Mouse (Mus musculus) forebrain, embryonic 12.5 days (tissue): Measurements from ENCODE around the gene Abcg1. TPM values are rescaled to one million over a fixed set of nuclear protein-coding genes. Genes with fewer than 3 reads are reported as not detected.

Source experiments
- ATAC-seq: fragments of 200-750 bp; cut with Nextera tagmentation; 2 replicates; pipeline ENCODE4 v1.8.0; 2017; ENCODE audit warnings: moderate TSS enrichment; ENCODE audit not compliant: low FRiP score
- H3K27ac ChIP-seq: fragments of 300-500 bp; sonication (generic); 2 replicates; pipeline ENCODE4 v1.5.1; 2016; ENCODE audit warnings: mild to moderate bottlenecking
- H3K27me3 ChIP-seq: fragments of 300-500 bp; sonication (generic); 2 replicates; pipeline ENCODE4 v1.6.1; 2016; ENCODE audit warnings: mild to moderate bottlenecking
- H3K36me3 ChIP-seq: fragments of 300-500 bp; sonication (generic); replicated peaks from 2 replicates; pipeline ENCODE4 v1.6.1; 2016; ENCODE audit warnings: mild to moderate bottlenecking
- H3K4me1 ChIP-seq: fragments of 300-500 bp; sonication (generic); 2 replicates; pipeline ENCODE4 v1.6.1; 2016
- H3K4me2 ChIP-seq: fragments of 300-500 bp; sonication (generic); 2 replicates; pipeline ENCODE4 v1.6.1; 2016; ENCODE audit warnings: mild to moderate bottlenecking, moderate library complexity
- H3K4me3 ChIP-seq: fragments of 300-500 bp; sonication (generic); replicated peaks from 2 replicates; pipeline ENCODE4 v1.5.1; 2016; ENCODE audit warnings: mild to moderate bottlenecking
- H3K9ac ChIP-seq: fragments of 300-500 bp; sonication (generic); 2 replicates; pipeline ENCODE4 v1.6.1; 2016; ENCODE audit warnings: mild to moderate bottlenecking
- H3K9me3 ChIP-seq: fragments of 300-500 bp; sonication (generic); 2 replicates; pipeline ENCODE4 v1.6.1; 2016
- WGBS: fragments of 180-500 bp; shearing (Covaris S2); methylation state at CpG from one replicate; pipeline ENCODE4 v1.1.7; 2016; 5-methylcytosine and 5-hydroxymethylcytosine counted together
- polyA plus RNA-seq: library from polyadenylated mRNA; unstranded; fragments of >200 nt; fragmentation: Nextera tagmentation; extraction: Ambion mirVana; gene quantifications from 2 replicates; pipeline ENCODE4 v1.2.1, GENCODE M21; 2016

Abcg1 gene
- polyA plus RNA-seq, 1 experiment from 2014 or later: 16.2 TPM

DNA sequence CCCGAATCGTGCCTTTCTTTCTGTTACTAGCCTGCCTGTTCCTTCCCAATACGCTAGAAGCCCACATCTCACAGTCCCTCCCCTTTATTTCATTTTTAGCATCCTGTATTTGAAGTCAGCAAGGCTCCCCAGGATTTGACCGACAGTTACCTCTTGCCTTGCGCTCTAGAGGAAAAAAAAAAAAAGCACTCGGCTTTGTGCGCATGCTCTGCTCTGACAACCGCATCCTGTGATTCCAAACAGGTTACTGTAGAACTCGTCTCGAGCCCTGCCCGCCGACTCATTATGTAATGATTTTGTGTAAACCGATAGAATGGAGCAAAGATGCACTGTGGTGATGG, 1.2 kb downstream of the Abcg1 start:
- Histone ChIP-seq H3K27me3 (peaks cover 45% of the 10 kb centered on the region), H3K36me3 (no peaks in the 10 kb centered on the region), H3K4me2 (peak overlapping the region; percentile 79), H3K4me1 (peaks cover 41% of the 10 kb centered on the region), H3K9me3 (0 out of 2 replicates have a peak, but pooled peaks cover under 1% of the 10 kb centered on the region), H3K9ac (peak overlapping the region; percentile 59), H3K4me3 (peak overlapping the region; percentile 52), H3K27ac (peak overlapping the region; percentile 54)
- ATAC-seq: peak; percentile 19; the same call in 1 of the 2 replicates
- WGBS: 1% methylated on average over 13 of the region's 13 CpGs

DNA sequence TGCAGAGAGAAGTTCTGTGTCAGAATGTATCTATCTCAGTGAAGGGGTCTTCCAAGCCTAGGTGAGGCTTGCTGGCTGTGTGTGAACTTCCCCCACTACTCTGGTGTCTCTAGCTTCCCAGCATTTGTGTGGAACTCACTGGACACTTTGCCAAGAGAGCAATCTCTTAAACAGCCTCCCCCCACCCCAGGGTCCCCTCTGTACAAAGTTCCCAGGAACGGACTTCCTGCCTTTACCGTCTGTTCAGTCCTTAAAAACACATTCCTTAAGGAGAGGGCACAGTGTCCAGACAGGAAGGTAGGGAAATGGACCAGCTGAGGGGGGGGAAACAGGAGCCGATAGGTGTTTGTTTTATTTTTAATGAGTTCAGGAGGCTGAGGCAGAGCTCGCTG, 2.7 kb downstream of the Abcg1 start:
- peaks cover 41% of the 10 kb centered on the region for H3K27me3 ChIP-seq
- H3K4me1 ChIP-seq: peaks cover 41% of the 10 kb centered on the region
- H3K27ac ChIP-seq: no peak overlapping the region
- no peaks in the 10 kb centered on the region for H3K9me3 ChIP-seq
- H3K4me3 ChIP-seq: no peak overlapping the region
- H3K9ac ChIP-seq: no peak overlapping the region
- WGBS: 83% methylated on average over 4 of the region's 4 CpGs
- no peak for ATAC-seq
- no peaks in the 10 kb centered on the region; the same call in 1 of the 2 replicates for H3K36me3 ChIP-seq
- H3K4me2 ChIP-seq: no peak overlapping the region

DNA sequence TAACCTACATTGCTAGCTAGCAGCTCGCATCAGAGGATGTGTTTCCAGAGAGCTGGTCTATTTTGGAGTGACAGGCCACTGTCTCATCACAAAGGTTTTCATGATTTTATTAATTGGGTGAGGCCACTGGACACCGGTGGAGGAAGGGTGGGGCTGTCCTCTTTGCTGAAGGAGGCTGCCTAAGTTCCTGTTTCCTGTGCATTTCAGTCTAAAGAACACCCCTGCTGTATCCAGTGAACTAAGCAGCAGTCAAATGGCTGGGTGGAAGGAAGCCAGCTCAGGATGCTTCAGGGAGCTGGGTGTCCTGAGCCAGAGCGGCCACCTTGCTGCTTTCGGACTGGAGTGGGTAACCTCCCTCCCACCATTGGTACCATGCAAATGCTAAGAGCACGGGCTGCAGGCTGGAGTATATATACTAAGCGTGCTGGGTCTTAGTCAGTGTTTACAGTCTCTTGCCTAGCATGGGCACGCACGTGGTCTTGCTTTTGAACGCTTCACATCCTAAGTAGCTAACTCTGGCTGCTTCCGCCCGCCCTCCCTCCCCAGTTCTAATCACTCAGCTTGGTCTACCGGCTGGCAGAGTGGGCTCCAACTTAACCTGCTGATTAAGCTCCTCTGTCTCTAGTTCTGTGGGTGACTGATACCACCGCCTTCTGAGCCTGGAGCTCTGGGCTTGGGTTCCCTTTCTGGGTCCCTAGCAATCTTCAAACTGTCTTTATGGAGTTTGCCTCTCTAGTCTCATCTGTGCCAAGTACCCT, 3.3 kb downstream of the Abcg1 start:
- no peak overlapping the region for H3K27ac ChIP-seq
- H3K4me1 ChIP-seq: peaks cover 41% of the 10 kb centered on the region
- WGBS: 64% methylated on average over 13 of the region's 13 CpGs
- no peak overlapping the region for H3K4me3 ChIP-seq
- peaks cover 38% of the 10 kb centered on the region for H3K27me3 ChIP-seq
- H3K9ac ChIP-seq: no peak overlapping the region
- no peak for ATAC-seq
- H3K4me2 ChIP-seq: no peak overlapping the region
- H3K36me3 ChIP-seq: peaks cover 2% of the 10 kb centered on the region; the same call in 1 of the 2 replicates
- no peaks in the 10 kb centered on the region for H3K9me3 ChIP-seq

DNA sequence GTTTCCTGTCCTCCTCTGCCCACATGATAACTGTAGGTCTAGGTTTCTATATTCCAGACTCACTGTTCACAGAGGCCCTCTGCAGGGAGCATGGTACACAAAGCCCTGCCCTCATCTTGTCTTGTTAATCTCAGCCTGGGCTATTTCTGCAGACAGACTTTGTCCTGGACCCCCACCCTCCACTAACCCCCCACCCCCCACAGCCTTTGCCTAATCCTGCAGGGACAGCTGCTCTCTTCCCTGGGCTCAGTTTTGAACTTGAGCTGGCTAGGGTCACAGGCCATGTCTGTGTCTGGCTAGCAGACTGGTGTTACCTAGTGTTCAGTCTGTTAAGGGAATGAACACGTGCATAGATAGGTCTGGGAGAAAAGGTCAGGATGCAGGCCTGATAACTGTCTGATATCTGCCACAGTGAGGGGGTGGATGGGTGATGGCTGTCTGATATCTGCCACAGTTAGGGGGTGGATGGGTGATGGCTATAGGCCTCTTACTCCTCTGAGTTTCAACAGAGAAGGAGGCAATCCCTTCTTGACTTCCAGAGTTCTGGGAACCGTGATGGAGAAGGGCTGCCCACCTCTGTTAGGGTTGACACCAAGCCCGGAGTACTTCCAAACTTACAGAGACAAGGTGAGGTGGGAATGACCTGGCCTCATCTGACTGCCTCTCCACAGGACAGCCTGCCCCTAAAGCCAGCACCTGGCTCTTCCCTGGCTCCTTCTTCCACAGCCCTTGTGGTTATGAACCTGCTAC, 4.0 kb downstream of the Abcg1 start:
- no peak for ATAC-seq
- WGBS: 77% methylated on average over 3 of the region's 3 CpGs
- Histone ChIP-seq H3K4me3 (no peak overlapping the region), H3K9me3 (no peaks in the 10 kb centered on the region), H3K9ac (no peak overlapping the region), H3K36me3 (peaks cover 2% of the 10 kb centered on the region; the same call in 1 of the 2 replicates), H3K4me2 (no peak overlapping the region), H3K4me1 (peaks cover 41% of the 10 kb centered on the region), H3K27ac (no peak overlapping the region), H3K27me3 (peaks cover 34% of the 10 kb centered on the region)

DNA sequence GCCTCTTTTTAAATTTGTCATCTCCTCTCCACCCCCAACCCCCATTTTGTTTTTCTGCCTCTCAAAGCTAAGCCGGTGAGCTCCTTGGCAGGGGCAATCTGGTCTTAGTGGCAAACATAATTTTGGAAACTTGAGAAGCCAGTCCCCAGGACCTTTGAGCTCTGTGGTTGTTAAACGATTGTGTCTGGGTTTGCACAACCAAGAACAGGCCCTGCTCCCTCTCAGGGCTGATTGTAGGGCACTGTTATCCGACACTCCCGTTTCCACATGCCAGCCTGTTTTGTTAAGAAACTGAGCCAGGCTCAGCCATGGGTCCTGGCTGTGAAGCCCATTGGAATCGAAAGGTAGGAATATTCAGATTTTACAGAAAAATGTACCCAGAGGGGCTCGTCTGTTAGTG, 8.6 kb downstream of the Abcg1 start:
- Histone ChIP-seq H3K4me3 (no peak overlapping the region), H3K27ac (no peak overlapping the region), H3K4me2 (no peak overlapping the region), H3K9ac (no peak overlapping the region), H3K4me1 (peaks cover 26% of the 10 kb centered on the region), H3K27me3 (no peaks in the 10 kb centered on the region), H3K9me3 (no peaks in the 10 kb centered on the region), H3K36me3 (peaks cover 2% of the 10 kb centered on the region; the same call in 1 of the 2 replicates)
- WGBS: 80% methylated on average over 6 of the region's 6 CpGs
- ATAC-seq: no peak

DNA sequence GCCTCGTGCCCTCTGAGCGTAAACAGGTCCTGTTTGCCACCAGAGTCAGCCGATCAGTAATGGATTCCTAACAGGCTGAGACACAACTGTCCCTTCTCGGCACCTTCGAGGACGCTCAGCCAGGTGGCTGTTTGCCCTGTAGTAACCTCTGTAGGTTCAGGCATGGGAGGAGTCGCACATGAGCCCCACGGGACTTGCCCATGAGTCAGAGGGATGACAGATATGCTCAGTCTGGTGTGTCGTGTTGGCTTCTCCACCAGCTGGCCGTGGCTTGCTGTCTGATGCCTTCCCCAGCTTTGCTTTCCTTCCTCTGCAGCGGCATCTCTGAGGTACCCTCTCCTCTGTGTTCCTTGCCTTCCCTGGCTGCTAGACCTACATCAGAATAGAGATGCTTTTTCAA, 9.6 kb downstream of the Abcg1 start:
- Histone ChIP-seq H3K9me3 (no peaks in the 10 kb centered on the region), H3K27ac (no peak overlapping the region), H3K4me3 (no peak overlapping the region), H3K9ac (no peak overlapping the region), H3K27me3 (no peaks in the 10 kb centered on the region), H3K4me2 (no peak overlapping the region), H3K4me1 (peaks cover 33% of the 10 kb centered on the region), H3K36me3 (peaks cover 2% of the 10 kb centered on the region; the same call in 1 of the 2 replicates)
- ATAC-seq: no peak
- 86% methylated on average over 11 of the region's 11 CpGs for WGBS

DNA sequence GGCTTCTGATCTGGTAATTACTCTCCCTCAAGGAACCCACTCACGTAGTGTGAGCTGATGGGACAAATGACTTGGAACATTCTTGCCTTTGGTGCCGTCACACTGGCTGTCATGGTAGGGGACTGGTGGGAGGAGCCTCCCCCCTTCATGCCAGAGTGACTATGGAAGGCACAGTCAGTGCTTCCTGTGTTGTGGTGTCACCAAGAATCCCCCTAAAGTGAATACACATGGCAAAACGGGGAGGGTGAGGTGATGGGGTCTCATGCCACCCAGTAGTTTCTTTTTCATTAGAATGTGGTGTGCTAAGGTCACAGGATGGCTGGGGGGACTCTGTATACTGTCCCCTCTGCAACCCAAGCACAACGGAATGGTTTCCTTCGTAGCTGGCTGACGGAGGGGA, 11.6 kb downstream of the Abcg1 start:
- Histone ChIP-seq H3K4me3 (no peak overlapping the region), H3K27ac (no peak overlapping the region), H3K9ac (no peak overlapping the region), H3K27me3 (no peaks in the 10 kb centered on the region), H3K4me2 (no peak overlapping the region), H3K36me3 (peaks cover 2% of the 10 kb centered on the region; the same call in 1 of the 2 replicates), H3K9me3 (no peaks in the 10 kb centered on the region), H3K4me1 (peaks cover 54% of the 10 kb centered on the region)
- 78% methylated on average over 6 of the region's 6 CpGs for WGBS
- ATAC-seq: no peak

DNA sequence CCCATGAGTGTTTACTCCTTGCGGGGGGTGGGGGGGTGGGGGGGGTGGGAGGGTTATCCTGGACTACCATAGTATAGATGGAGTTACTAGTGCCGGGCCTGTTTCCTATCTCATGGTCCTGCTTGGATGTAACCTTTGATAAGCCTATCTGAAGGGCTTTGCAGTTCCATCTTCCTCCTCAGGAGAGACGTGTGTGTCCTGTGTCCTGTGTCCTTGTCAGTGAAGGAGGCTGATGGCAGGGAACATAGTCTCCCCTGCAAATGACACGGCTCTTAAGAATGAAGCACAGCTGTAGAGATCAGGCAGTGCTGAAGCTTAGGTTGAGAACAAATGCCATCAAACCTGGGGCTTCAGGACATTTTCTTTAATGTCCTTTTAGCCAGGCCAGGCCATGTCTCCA, 12.4 kb downstream of the Abcg1 start:
- no peak for ATAC-seq
- WGBS: 83% methylated on average over 4 of the region's 4 CpGs
- Histone ChIP-seq H3K9me3 (no peaks in the 10 kb centered on the region), H3K27ac (peak overlapping the region; percentile 81), H3K4me1 (peaks cover 61% of the 10 kb centered on the region), H3K4me3 (no peak overlapping the region), H3K36me3 (peaks cover 2% of the 10 kb centered on the region; the same call in 1 of the 2 replicates), H3K9ac (no peak overlapping the region), H3K4me2 (no peak overlapping the region), H3K27me3 (no peaks in the 10 kb centered on the region)

DNA sequence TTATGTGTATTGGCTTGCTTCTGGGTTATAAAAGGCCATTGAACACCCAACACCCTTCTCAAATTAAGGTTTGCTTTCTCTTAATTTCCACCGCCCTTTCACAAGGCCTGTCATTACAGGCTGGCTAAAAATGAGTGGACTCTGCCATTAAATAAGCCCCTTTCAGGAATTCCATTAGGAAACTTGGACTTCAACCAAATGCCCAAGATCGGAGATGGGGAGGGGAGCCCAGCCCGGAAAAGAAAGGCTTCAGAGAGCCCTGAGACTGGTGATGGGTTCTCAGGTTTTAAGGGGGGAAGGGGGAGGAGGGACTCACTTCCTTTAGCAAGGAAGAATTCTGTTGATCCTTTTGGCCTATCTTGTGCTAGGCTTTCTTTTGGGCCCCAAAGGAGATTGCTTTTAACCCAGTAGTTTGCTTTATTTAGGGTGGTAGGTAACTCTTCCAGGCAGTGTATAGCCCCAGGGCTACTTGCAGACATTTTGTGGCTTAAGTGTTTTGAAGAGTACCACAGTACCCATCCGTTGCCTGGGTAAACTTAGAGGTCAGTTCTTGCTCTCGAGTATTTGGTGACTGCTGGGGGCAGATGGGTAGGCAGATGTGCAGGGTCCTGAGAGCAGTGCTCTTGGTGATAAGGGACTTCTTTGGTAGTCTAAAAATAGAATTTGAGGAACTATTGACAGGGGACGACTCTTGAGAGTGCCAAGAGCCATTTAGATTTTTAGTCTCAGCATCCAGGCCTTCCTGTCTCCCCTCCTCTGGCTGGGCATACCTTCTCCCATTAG, 13.1 kb downstream of the Abcg1 start:
- Histone ChIP-seq H3K4me3 (no peak overlapping the region), H3K9me3 (no peaks in the 10 kb centered on the region), H3K27me3 (no peaks in the 10 kb centered on the region), H3K36me3 (no peaks in the 10 kb centered on the region), H3K4me1 (peaks cover 69% of the 10 kb centered on the region), H3K4me2 (no peak overlapping the region), H3K27ac (peak overlapping the region; percentile 81), H3K9ac (no peak overlapping the region)
- no peak for ATAC-seq
- WGBS: 52% methylated on average over 6 of the region's 6 CpGs

DNA sequence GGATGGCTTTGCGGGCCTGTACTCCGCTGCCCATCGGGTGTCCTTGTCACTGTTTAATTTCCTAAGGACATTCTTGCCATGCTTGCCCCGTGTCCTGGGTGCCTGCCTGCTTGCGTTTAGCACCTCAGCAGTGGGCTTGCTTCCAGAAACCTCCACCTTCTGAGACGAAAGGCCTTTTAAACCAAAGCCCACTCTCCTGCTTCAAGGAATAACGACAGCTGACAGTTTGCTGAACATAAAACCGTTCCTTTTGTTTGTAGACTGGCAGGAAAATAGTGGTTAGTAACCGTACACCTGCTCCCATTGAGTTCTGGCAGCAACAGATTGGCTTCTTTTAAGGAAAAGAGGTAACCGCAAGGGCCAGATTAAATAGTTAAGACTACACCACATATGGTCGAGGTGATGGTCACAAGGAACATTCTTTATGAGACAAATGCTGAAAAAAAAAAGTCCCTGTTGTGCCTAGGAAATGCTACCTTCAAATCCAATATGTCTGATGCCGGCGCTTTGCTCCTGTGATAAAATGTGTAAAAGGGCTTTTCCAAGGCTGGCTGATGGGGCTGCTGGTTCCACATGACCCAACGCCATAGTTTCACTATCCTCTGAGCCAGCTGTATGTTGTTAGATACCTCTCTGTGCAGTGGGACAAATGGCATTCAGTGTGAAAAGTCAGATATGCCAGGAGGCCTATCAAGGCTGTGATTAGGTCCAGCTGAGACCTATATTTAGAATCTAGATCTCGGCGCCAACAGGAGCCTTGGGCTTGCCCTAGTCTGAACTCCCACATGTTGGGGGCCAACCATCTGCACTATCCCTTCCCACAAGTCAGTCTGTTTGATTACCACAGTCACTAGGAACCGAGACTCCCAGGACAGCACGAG, 14.2 kb downstream of the Abcg1 start:
- peak overlapping the region; percentile 81 for H3K27ac ChIP-seq
- H3K4me3 ChIP-seq: no peak overlapping the region
- 58% methylated on average over 18 of the region's 18 CpGs for WGBS
- peaks cover 69% of the 10 kb centered on the region for H3K4me1 ChIP-seq
- no peak overlapping the region for H3K4me2 ChIP-seq
- H3K27me3 ChIP-seq: no peaks in the 10 kb centered on the region
- ATAC-seq: no peak
- no peaks in the 10 kb centered on the region for H3K36me3 ChIP-seq
- H3K9ac ChIP-seq: no peak overlapping the region
- H3K9me3 ChIP-seq: no peaks in the 10 kb centered on the region

DNA sequence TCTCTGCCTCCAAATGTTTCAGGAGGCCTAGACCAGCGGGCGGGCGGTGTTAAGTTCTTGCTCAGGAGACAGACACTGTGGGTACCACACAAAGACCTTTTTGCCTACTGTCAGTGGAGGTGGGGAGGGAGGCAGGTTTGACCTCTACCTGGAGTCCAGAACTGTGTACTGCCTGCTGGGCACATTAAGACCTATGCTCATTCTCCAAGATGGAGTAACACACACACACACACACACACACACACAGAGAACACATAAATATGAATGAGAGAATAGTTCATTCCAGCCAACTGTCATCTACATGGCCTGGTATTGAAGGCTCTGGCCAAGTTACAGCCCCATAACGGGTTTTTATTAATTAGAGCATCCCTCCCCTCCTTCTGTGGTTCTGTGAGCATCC, 15.4 kb downstream of the Abcg1 start:
- Histone ChIP-seq H3K27ac (peak overlapping the region; percentile 81), H3K4me3 (peak overlapping the region; percentile 24), H3K9me3 (no peaks in the 10 kb centered on the region), H3K27me3 (no peaks in the 10 kb centered on the region), H3K9ac (0 out of 2 replicates have a peak overlapping the region, but pooled peaks have one; percentile 0), H3K36me3 (no peaks in the 10 kb centered on the region), H3K4me1 (peaks cover 67% of the 10 kb centered on the region), H3K4me2 (peak overlapping the region; percentile 55)
- 59% methylated on average over 4 of the region's 4 CpGs for WGBS
- peak; percentile 18; the same call in 1 of the 2 replicates for ATAC-seq
